Mouse (Mus musculus): ENCODE measurements around the gene Zkscan2. TPM values are rescaled to one million over a fixed set of nuclear protein-coding genes. Genes with fewer than 3 reads are reported as not detected.
A peak's percentile ranks its signal among the peaks of the same experiment; 100 is the strongest.

Zkscan2 gene
- polyA plus RNA-seq (2014; fragmentation: Nextera tagmentation; extraction: Ambion mirVana), result 5.3 and 7.1 TPM in 2 replicates

DNA sequence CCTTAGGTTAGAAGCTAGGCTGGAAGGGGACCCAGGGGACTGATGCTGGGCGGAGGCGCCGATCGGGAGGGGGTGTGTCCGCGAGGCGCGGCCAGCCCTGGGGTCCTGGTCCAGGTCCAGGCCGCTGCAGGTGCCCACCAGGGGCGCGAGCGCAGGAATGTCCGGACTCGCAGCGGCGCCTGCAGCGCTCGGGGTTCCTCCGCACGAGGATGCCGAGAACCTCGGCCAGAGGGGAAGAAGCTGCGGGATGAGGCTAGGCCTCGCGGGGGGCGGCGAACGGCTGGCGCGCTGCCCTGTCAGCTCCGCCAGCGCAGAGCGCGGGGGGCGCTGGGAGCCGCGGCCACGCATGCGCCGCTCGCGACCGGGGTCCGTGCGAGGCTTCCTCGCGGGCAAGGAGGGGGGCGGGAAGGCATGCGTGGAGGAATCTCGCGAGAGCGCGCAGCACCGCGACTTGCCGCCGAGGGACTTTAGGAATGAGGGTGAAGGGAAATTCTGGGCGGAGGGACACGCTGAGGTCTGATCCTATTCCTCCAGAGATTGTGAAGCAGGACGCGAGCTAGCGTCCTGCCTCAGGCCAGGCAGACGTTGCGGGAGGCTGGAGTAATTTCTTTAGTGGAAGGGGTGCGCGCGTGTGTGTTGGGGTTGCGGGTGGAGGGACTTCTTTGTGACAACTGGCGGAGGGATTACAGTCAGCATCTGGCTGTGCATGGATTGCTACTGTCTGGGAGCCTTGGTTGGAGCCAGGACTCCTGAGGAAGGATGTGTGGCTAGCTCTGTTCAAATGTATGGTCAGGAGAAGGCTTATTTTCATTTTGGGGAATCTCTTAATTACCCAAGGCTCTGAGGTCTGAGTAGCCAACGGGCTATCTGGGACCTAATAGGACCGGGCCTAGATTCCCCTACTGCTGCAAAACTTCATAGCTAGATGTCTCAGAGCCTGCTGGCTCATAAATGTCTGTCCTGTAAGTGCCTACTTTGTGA lies at the start of gene Zkscan2:
Zkscan2 (minus strand) TSS at position 211 of the 981 bp plus-strand sequence.
- Histone ChIP-seq H3K9me3 (ENCODE audit: control insufficient read depth, low read length) (no peaks in the 10 kb centered on the region), H3K4me3 (ENCODE audit: low read depth, low read length) (peak within 1 kb of the TSS; percentile 58), H3K4me1 (ENCODE audit: control insufficient read depth, insufficient read depth, low read length) (no peaks in the 10 kb centered on the region), H3K4me2 (ENCODE audit: low read depth, severe bottlenecking) (peak within 1 kb of the TSS; percentile 89), H3K27me3 (ENCODE audit: control insufficient read depth, insufficient read depth, low read length) (no peaks in the 10 kb centered on the region), H3K9ac (ENCODE audit: low read length) (peak within 1 kb of the TSS; percentile 72), H3K27ac (replicated peaks; ENCODE audit: low read depth, low read length) (no peak within 1 kb of the TSS), H3K36me3 (ENCODE audit: control insufficient read depth, insufficient read depth, low read length) (no peaks in the 10 kb centered on the region)
- 2% methylated on average over 71 of the region's 71 CpGs for WGBS
- peak; percentile 90 for DNase-seq (ENCODE audit: low spot score)
- ATAC-seq (ENCODE audit: insufficient number of reproducible peaks, low FRiP score, low TSS enrichment, low read depth), result peak; percentile 91

DNA sequence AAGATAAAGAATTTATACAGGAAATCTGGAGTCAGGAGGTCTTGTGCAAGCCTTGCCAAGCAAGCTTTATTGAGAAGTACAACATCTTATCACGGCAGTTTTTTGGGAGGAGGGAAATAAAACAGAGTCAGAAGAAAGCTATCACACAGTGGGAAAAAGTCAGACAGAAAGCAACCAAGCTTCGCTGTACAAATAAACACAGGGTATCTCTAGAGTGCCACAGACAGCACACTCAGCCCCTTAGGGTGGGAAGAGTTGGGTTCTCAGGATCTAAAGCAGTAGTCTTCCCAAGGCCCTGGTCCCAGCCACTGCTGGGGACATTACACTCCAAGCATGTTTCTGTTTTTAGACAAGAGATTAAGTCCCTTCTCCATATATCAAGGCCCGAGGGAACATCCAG lies 28.9 kb upstream of the Zkscan2 start:
- no peaks in the 10 kb centered on the region for H3K36me3 ChIP-seq (ENCODE audit: control insufficient read depth, insufficient read depth, low read length)
- H3K4me1 ChIP-seq (ENCODE audit: control insufficient read depth, insufficient read depth, low read length), result no peaks in the 10 kb centered on the region
- WGBS, result 76% methylated on average over 3 of the region's 3 CpGs
- H3K4me3 ChIP-seq (ENCODE audit: low read depth, low read length), result no peak overlapping the region
- ATAC-seq (ENCODE audit: insufficient number of reproducible peaks, low FRiP score, low TSS enrichment, low read depth), result no peak
- H3K27ac ChIP-seq (replicated peaks; ENCODE audit: low read depth, low read length), result no peak overlapping the region
- no peak overlapping the region for H3K4me2 ChIP-seq (ENCODE audit: low read depth, severe bottlenecking)
- no peak for DNase-seq (ENCODE audit: low spot score)
- no peak overlapping the region for H3K9ac ChIP-seq (ENCODE audit: low read length)
- no peaks in the 10 kb centered on the region for H3K27me3 ChIP-seq (ENCODE audit: control insufficient read depth, insufficient read depth, low read length)
- H3K9me3 ChIP-seq (ENCODE audit: control insufficient read depth, low read length), result no peaks in the 10 kb centered on the region

DNA sequence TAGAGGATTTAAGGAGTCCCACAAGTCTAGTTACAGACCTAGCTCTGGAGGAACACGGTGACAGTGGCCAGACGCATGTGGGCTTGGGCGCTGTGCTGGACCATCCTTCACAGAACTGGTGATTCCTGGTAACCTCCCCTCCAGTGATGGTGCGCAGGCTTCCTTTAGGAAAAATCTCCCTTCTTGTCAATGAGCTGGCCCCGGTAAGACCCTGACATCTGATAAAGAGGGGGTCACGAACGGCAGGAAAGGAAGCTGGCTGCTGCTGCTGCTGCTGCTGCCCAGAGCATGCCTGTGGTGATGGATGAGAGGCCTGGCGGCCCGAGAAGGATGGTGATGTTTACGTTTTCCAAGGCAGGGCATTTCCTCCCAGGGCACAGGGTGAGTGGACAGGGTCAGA lies 25.5 kb upstream of the Zkscan2 start:
- WGBS, result 23% methylated on average over 10 of the region's 10 CpGs
- H3K4me3 ChIP-seq (ENCODE audit: low read depth, low read length), result no peak overlapping the region
- H3K9me3 ChIP-seq (ENCODE audit: control insufficient read depth, low read length), result no peaks in the 10 kb centered on the region
- no peak for ATAC-seq (ENCODE audit: insufficient number of reproducible peaks, low FRiP score, low TSS enrichment, low read depth)
- no peak for DNase-seq (ENCODE audit: low spot score)
- no peaks in the 10 kb centered on the region for H3K27me3 ChIP-seq (ENCODE audit: control insufficient read depth, insufficient read depth, low read length)
- H3K4me2 ChIP-seq (ENCODE audit: low read depth, severe bottlenecking), result no peak overlapping the region
- no peak overlapping the region for H3K9ac ChIP-seq (ENCODE audit: low read length)
- no peak overlapping the region for H3K27ac ChIP-seq (replicated peaks; ENCODE audit: low read depth, low read length)
- H3K4me1 ChIP-seq (ENCODE audit: control insufficient read depth, insufficient read depth, low read length), result no peaks in the 10 kb centered on the region
- H3K36me3 ChIP-seq (ENCODE audit: control insufficient read depth, insufficient read depth, low read length), result no peaks in the 10 kb centered on the region

DNA sequence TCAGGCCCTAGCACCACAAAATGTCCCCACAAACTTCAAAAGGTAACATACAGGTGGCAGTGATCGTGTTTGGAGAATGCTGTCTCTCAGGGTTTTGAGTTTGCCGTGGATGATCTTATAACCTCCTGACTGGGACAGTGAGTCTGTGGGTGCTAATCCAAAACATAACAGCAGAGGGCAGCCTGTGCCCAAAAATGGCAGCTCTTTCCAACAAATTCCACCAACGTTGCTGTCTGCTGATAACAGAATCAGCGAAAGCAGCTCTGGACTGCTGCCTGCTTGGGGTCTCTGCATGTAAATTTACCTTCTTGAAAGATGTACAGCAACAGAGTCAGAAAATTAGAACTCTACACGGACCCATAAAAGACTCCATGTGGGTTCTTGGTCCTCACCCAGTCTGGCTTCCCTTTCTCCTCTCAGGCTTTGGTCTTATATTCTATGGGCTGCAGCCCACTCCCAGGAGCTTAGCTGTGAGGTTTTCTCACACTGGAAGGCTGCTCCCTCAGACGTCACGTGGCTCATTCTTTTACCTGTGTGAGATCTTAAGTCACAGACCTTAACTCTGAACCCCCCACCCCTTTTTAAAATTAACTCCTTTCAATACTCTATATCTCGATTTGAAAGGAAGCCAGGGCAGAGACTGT lies 24.1 kb upstream of the Zkscan2 start:
- no peak overlapping the region for H3K4me3 ChIP-seq (ENCODE audit: low read depth, low read length)
- H3K4me1 ChIP-seq (ENCODE audit: control insufficient read depth, insufficient read depth, low read length), result no peaks in the 10 kb centered on the region
- no peaks in the 10 kb centered on the region for H3K9me3 ChIP-seq (ENCODE audit: control insufficient read depth, low read length)
- no peaks in the 10 kb centered on the region for H3K36me3 ChIP-seq (ENCODE audit: control insufficient read depth, insufficient read depth, low read length)
- peak; percentile 88 for DNase-seq (ENCODE audit: low spot score)
- no peak for ATAC-seq (ENCODE audit: insufficient number of reproducible peaks, low FRiP score, low TSS enrichment, low read depth)
- WGBS, result 22% methylated on average over 8 of the region's 8 CpGs
- H3K4me2 ChIP-seq (ENCODE audit: low read depth, severe bottlenecking), result no peak overlapping the region
- H3K27me3 ChIP-seq (ENCODE audit: control insufficient read depth, insufficient read depth, low read length), result no peaks in the 10 kb centered on the region
- H3K9ac ChIP-seq (ENCODE audit: low read length), result no peak overlapping the region
- no peak overlapping the region for H3K27ac ChIP-seq (replicated peaks; ENCODE audit: low read depth, low read length)

DNA sequence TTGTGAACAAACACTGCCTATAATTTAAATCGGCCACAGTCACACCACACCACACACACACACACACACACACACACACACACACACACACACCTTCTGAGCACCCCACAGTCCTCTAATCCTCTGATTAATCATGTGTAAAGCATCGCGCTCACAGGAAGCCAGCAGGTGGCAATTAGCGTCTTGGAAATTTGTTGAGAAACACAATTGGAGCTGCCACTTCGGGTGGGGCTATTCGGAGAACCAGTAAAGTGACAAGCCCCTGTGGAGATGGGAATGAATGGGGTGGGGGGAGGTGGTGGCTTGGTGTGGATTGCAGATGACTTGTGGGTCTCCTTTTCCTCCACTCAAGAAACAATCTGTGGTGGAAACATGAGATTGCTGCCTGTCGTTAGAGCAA lies 7.7 kb upstream of the Zkscan2 start:
- whole genome bisulfite sequencing, result 78% methylated on average over 7 of the region's 7 CpGs
- ATAC-seq (ENCODE audit: insufficient number of reproducible peaks, low FRiP score, low TSS enrichment, low read depth), result no peak
- H3K4me1 ChIP-seq (ENCODE audit: control insufficient read depth, insufficient read depth, low read length), result no peaks in the 10 kb centered on the region

DNA sequence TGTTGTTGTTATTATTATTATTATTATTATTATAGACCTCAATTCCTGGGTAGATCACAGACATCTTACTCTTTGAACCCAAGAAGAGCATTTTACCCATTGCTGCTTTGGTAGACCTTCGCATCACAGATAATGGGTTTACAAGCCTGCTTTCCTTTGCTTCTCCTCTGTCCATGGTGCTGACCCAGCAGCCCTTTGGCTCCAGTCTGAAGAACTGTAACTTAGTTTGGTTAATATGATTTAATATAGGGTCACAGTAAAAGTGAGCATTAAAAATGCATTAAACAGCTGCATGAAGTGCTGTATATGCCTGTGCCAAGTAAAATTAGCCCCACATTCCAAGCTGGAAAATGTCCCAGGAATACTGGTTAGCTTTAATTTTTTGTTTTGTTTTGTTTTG lies 3.1 kb upstream of the Zkscan2 start:
- H3K4me1 ChIP-seq (ENCODE audit: control insufficient read depth, insufficient read depth, low read length), result no peaks in the 10 kb centered on the region
- peak; percentile 74 for DNase-seq (ENCODE audit: low spot score)
- no peak overlapping the region for H3K27ac ChIP-seq (replicated peaks; ENCODE audit: low read depth, low read length)
- no peak for ATAC-seq (ENCODE audit: insufficient number of reproducible peaks, low FRiP score, low TSS enrichment, low read depth)
- no peaks in the 10 kb centered on the region for H3K36me3 ChIP-seq (ENCODE audit: control insufficient read depth, insufficient read depth, low read length)
- no peak overlapping the region for H3K9ac ChIP-seq (ENCODE audit: low read length)
- no peak overlapping the region for H3K4me2 ChIP-seq (ENCODE audit: low read depth, severe bottlenecking)
- H3K9me3 ChIP-seq (ENCODE audit: control insufficient read depth, low read length), result no peaks in the 10 kb centered on the region
- no peak overlapping the region for H3K4me3 ChIP-seq (ENCODE audit: low read depth, low read length)
- no peaks in the 10 kb centered on the region for H3K27me3 ChIP-seq (ENCODE audit: control insufficient read depth, insufficient read depth, low read length)
- WGBS, result 38% methylated on average over 1 of the region's 1 CpGs

More for the DNA sequence above, 7.7 kb upstream of the Zkscan2 start:
- Histone ChIP-seq H3K27ac (replicated peaks; ENCODE audit: low read depth, low read length) (no peak overlapping the region), H3K9ac (ENCODE audit: low read length) (no peak overlapping the region), H3K4me3 (ENCODE audit: low read depth, low read length) (no peak overlapping the region), H3K27me3 (ENCODE audit: control insufficient read depth, insufficient read depth, low read length) (no peaks in the 10 kb centered on the region), H3K36me3 (ENCODE audit: control insufficient read depth, insufficient read depth, low read length) (no peaks in the 10 kb centered on the region), H3K4me2 (ENCODE audit: low read depth, severe bottlenecking) (no peak overlapping the region), H3K9me3 (ENCODE audit: control insufficient read depth, low read length) (no peaks in the 10 kb centered on the region)
- no peak for DNase-seq (ENCODE audit: low spot score)

DNA sequence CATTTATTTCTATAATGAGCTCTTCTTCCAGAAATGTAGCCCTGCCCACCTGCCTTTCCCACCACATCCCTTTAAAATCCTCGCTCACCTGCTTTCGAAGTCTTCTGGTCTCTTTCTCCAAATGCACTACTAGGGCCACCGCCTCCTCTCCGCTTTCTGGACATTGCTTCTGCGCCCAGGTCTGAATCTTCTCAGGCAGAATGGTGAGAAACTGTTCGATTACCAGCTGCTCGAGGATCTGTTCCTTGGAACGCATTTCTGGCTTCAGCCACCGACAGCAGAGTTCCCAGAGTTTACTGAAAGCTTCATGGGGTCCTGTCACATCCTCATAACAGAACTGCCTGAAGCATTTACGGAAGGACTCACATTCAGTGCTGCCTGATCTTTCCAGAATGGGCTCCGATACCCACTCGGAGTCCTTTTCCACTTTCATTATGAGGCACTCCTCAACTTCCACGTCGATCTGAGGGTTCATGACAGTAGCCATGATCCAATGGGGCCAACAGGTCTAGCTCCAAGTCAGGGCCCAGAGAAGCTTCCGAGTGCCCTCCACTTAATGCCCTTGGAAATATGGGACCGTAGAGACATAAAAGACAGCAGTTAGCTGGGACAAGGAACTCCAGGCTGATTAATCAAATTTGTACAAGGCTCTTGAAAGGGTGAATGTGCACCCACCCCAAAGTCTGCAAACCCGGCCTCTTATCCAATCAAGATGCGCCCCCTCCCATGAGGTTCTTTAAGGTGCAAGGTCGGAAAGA lies 589 bp downstream of the Zkscan2 start:
- Histone ChIP-seq H3K9ac (ENCODE audit: low read length) (peak overlapping the region; percentile 72), H3K4me3 (ENCODE audit: low read depth, low read length) (peak overlapping the region; percentile 58), H3K27ac (replicated peaks; ENCODE audit: low read depth, low read length) (no peak overlapping the region), H3K4me1 (ENCODE audit: control insufficient read depth, insufficient read depth, low read length) (no peaks in the 10 kb centered on the region), H3K36me3 (ENCODE audit: control insufficient read depth, insufficient read depth, low read length) (no peaks in the 10 kb centered on the region), H3K9me3 (ENCODE audit: control insufficient read depth, low read length) (no peaks in the 10 kb centered on the region), H3K4me2 (ENCODE audit: low read depth, severe bottlenecking) (peak overlapping the region; percentile 89), H3K27me3 (ENCODE audit: control insufficient read depth, insufficient read depth, low read length) (no peaks in the 10 kb centered on the region)
- WGBS, result 45% methylated on average over 19 of the region's 19 CpGs
- DNase-seq (ENCODE audit: low spot score), result peak; percentile 23
- no peak for ATAC-seq (ENCODE audit: insufficient number of reproducible peaks, low FRiP score, low TSS enrichment, low read depth)

DNA sequence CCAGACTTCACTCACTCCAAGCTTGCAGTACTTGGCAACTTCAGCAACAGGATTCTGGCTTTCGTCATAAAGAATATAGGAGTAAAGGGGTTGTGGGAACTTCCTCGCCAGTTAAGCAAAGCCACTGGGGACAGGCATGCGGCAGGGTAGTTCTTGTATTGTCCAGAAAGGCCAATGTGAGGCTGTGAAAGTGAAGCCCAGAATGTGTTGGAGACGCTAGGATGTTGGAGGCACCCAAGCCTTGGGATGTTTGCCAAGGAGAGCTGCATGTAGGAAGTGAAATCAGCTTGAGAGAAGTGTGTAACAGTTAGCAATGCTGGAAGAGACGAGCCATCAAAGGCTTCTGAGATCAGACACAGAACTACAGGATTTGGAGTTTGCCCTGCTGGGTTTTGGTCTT lies 12.5 kb downstream of the Zkscan2 start:
- H3K4me2 ChIP-seq (ENCODE audit: low read depth, severe bottlenecking), result no peak overlapping the region
- WGBS, result 85% methylated on average over 5 of the region's 5 CpGs
- ATAC-seq (ENCODE audit: insufficient number of reproducible peaks, low FRiP score, low TSS enrichment, low read depth), result no peak
- H3K9ac ChIP-seq (ENCODE audit: low read length), result no peak overlapping the region
- H3K9me3 ChIP-seq (ENCODE audit: control insufficient read depth, low read length), result no peaks in the 10 kb centered on the region
- no peak overlapping the region for H3K4me3 ChIP-seq (ENCODE audit: low read depth, low read length)
- H3K36me3 ChIP-seq (ENCODE audit: control insufficient read depth, insufficient read depth, low read length), result no peaks in the 10 kb centered on the region
- H3K4me1 ChIP-seq (ENCODE audit: control insufficient read depth, insufficient read depth, low read length), result no peaks in the 10 kb centered on the region
- H3K27ac ChIP-seq (replicated peaks; ENCODE audit: low read depth, low read length), result no peak overlapping the region
- no peaks in the 10 kb centered on the region for H3K27me3 ChIP-seq (ENCODE audit: control insufficient read depth, insufficient read depth, low read length)
- no peak for DNase-seq (ENCODE audit: low spot score)
